Mouse (Mus musculus): ENCODE measurements around the gene Dgkg. TPM values are rescaled to one million over a fixed set of nuclear protein-coding genes. Genes with fewer than 3 reads are reported as not detected.

The Dgkg gene
- polyA plus RNA-seq (2017; shearing (Covaris generic)), result 1 to 10 TPM; 2.5 TPM

DNA sequence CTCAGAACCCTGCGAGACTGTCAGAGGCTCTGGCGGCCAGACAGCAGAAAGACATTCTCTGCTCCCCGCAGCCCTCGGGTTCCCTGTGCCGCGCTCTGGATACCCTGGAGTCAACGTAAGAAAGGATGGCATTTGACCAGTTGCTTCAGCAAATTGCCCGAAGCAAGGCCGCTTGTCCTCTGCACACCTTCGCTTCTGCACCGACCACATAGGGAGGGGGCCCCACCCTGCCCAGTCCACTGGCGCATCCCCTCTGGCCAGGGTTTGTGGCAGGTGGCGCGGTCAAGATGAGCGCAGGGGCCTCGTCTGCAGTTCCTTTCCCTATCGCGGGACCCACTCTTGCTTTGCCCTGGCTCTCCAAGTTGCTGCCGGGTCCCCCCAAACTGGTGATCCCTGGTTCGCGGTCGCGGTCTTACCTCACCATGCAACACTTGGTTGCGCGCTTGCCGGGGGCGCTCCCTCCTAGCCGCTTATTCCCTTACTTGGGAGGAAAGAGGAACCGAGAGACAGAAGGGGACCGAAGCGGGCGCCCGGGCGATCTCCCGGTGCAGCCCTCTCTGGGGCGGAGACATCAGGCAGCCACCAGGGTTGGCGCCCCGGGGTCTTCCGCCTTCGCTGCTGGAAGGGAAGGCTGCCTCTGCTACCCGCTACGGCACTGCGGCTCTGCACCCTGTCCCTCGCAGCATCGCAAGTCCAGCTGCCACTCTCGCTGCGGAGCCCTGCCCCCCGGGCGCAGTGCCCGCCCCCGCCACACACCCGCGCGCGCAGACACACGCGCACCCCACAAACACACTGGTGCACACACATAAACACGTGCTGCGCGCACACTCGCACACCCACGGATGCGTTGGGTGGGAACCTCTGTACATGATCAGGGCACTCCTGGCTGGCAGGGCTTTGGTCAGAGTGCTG, at the start of gene Dgkg:
Gene Dgkg (minus strand): TSS at position 689 of the 912 bp plus-strand sequence.

DNA sequence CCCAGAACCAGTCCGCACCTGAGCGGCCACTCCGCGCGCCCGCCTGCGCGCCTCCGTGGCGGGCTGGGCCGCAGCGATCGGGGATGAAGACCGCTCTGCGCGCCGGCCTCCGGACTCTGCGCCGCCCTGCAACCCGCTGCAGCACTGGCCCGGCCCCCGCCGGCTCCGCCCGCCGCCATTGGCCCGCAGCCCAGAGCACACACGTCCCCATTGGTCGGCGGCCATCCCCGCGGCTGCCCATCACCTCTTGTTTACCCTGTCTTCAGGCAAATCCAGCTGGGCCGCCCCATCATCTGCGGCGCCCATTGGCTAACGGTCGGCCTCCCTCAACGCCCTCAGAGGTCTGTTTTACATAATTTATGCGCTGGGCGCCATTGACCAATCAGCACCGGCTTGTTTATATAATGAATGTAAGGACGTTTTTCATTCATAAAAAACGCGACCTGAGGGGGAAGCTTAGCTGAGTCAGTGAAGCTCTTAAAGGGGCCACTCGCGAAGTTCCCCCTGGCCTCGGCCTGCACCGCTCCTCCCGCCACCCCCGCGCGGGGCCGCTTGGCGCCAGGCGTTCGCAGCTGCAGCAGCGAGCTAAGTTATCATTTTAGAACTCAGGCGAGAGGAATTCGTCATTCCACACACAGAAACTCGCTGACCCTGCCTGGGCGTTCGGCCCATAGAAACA, 217.4 kb downstream of the Dgkg start, which contains the start of gene Etv5:
Gene Etv5 (minus strand): TSS at position 221 of the 679 bp plus-strand sequence.

Other genes with a start within 250 kb of the Dgkg start
- 1 to 10 TPM; 4.0 to 6.6 TPM for gene Etv5, start 217.5 kb downstream of the Dgkg start, polyA plus RNA-seq (2017; shearing (Covaris generic))
- gene Crygs, start 154.4 kb upstream of the Dgkg start, polyA plus RNA-seq (2017; shearing (Covaris generic)), result under 1 TPM in 1 of 2 experiments, not detected in 1; 0.66 TPM
- gene Tbccd1, start 200.4 kb upstream of the Dgkg start, polyA plus RNA-seq (2017; shearing (Covaris generic)), result 10 to 100 TPM; 16.3 to 19.0 TPM
- 100 to 1,000 TPM; 115 to 118 TPM for gene Dnajb11, start 200.6 kb upstream of the Dgkg start, polyA plus RNA-seq (2017; shearing (Covaris generic))
- under 1 TPM in 1 of 2 experiments, not detected in 1; 0.34 TPM for gene Ahsg, start 234.1 kb upstream of the Dgkg start, polyA plus RNA-seq (2017; shearing (Covaris generic))